Mouse (Mus musculus) ES-CJ7 (cell line): Measurements from ENCODE around the gene Mkrn2os.
A peak's percentile ranks its signal among the peaks of the same experiment; 100 is the strongest.

ENCODE experiments used
- DNase-seq: peaks from one replicate; pipeline ENCODE4 v3.0.0; 2011; ENCODE audit warnings: low read depth, low spot score

Gene Mkrn2os

GRCm38 (mm10) chr6:115583430-115584125, 8.8 kb downstream of the Mkrn2os start:
- no peak for DNase-seq

GRCm38 (mm10) chr6:115582328-115583115, 9.9 kb downstream of the Mkrn2os start:
- peak; percentile 54 for DNase-seq

- no peak for DNase-seq
Measured at GRCm38 (mm10) chr6:115580810-115581209, 11.6 kb downstream of the Mkrn2os start.

DNA sequence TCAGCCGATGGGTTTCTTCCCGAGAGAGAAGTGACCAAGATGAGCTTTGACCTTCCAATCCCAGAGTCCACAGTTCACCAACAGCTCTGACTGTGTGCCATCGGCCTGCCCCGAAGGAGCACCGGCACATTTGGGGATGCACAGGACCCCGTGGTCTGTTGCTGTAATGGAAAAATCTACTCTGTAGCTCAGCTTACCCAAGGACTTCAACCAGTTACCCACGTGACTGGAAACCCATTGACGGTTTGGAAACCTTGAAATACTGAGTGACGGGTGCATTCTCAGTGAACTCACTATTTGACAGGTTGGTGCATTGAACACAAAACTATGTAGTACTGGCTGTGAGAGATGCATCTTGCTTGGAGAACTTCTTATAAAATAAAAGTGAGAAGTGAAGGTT, 14.4 kb downstream of the Mkrn2os start:
- DNase-seq: no peak

DNA sequence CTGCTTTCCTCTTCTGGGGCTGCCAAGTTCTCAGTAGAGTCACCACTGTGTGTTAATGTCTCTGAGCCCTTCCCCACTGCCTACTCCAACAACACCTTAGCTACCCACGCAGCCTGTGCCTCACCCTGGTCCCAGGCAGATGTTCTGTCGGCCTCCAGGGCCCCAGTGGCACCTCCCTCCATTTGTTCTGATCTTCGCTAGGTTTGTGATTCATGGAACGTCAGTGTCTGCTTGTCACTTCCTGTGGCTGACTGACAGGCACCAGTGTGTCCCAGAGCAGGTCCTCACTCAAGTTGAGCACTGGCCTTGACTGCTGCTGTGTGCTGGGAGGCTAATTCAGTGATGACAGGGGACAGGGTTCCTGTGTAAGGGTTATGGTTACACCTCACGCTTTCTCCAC, 15.0 kb downstream of the Mkrn2os start:
- DNase-seq: no peak

GRCm38 (mm10) chr6:115574171-115574570, 18.2 kb downstream of the Mkrn2os start:
- DNase-seq: no peak

- DNase-seq: no peak
Measured at GRCm38 (mm10) chr6:115565479-115566045, 26.8 kb downstream of the Mkrn2os start.

DNA sequence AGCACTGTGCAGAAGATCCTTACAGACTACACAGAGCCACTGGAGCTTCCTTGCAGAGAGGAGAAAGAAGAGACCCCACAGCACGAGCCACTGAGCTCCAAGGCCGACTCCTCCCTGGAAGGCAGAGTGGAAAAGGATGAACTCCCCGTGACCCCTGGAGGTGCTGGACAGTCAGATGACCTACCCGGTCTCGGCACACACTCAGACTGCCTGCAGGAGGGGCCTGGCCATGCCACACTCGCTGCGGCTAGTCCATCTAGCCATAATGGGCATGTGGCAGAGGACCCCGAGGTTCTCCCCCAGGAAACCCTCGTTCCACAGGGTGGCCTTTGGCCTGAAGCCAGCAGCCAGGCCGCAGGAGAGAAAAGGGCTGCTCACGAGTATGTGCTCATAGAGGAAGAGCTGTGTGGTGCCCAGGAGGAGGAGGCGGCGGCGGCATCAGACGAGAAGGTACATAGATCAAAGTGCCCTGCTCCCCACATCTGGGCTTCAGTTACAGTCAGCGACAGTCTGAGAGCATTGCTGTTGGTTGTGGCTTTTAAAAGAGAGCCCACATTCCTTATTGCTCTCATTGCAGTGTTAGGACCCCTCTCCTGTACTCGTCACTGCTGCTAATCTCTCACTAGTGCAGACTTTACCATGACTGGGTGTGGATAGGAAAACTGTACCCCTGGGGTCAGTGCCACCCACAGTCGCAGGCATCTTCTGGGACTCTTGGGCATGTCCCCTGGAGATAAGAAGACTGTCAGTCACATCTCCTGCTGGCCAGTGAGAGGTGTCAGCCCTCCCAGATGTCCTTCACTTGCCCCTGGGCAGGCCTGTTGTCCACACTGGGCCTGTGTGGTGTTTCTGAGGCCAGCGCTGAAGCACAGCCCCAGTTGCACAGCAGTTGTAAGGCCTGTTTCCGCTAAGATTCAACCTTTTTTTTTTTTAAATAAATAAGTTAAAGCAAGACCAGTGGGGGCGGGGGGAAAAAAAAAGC, 32.4 kb downstream of the Mkrn2os start:
- DNase-seq: no peak

GRCm38 (mm10) chr6:115558176-115558575, 34.2 kb downstream of the Mkrn2os start:
- no peak for DNase-seq

DNA sequence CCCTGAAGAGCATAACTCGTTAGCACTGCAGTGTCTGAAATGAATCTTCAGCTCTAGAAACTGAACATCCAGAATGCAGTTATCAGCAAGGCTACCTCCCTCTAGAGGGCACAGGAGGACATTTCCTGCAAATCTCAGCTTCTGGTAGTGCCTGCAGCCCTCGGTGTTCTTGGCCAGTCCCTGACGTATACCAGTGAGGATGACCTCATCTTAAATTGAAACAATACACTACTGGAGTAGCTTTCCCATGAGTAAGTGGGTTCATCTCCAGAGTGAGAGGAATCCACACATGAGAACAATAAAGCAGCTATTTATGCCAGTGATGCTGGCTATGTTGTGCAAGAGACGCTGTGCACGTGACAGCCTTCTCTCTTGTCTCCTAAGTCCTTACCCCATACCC, 36.9 kb downstream of the Mkrn2os start:
- DNase-seq: no peak

- DNase-seq: peak; percentile 92
Measured at GRCm38 (mm10) chr6:115546276-115546675, 46.1 kb downstream of the Mkrn2os start.

- peak; percentile 98 for DNase-seq
Measured at GRCm38 (mm10) chr6:115544442-115544970, 47.9 kb downstream of the Mkrn2os start, which contains the start of gene Tsen2. Gene Tsen2 (plus strand): TSS chr6:115544664.

DNA sequence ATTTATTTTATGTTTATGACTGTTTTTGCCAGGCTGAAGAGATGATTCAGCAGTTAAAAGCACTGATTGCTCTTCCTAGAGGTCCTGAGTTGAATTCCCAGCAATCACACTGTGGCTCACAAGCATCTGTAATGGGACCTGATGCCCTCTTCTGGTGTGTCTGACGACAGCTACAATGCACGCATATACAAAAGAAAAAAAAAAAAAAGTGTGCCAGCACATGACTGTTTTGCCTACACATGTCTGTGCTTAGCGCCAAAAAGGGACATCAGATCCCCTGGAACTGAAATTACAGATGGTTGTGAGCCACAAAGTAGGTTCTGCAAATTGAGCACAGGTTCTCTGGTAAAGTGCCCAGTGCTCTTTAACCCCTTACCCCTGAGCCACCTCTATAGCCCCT, 50.0 kb downstream of the Mkrn2os start:
- DNase-seq: no peak

- DNase-seq: no peak
Measured at GRCm38 (mm10) chr6:115541676-115542275, 50.6 kb downstream of the Mkrn2os start.

DNA sequence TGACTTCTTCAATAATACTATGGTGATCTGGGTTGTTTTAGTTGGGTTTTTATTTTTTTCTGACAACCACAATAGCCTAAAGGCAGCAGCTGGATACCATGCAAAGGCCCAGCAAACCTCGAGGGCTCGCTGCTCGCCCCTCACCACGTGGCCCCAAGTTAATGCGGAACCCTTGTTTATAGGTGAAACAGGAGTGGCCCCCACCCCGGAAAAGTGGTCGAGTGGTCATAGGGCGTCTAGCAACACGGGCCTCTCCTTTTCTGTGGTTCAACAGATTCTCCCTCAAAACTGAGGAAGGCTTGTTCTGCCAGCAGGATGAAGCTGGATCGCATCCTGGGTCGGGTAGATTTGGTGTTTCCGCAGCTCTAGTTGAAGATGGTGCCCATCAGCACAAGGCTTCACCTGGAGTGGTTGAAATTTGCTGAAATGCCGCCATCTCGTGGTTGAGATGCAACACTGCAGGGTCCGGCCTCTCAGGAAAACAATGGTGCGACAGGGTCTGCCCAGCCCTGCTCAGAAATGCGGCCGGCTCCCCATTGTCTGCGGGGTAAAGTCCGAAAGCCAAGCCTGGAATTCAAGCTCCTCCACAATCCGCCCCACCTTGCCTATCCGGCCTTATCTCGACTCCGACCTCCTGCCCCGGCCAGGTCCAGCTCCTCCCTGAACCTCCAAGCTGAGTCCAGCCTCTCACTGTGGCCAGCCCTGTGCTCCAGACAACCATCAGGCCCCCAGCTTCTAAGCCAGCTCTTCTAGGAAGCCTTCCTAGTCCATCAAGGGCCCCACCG, 53.5 kb downstream of the Mkrn2os start:
- peak; percentile 93 for DNase-seq

GRCm38 (mm10) chr6:115536169-115536568, 56.2 kb downstream of the Mkrn2os start:
- DNase-seq: no peak

GRCm38 (mm10) chr6:115534617-115535016, 57.8 kb downstream of the Mkrn2os start:
- no peak for DNase-seq
